Mouse (Mus musculus) hindbrain, embryonic 11.5 days (tissue): ENCODE data around the gene Rpp25l. TPM values are rescaled to one million over a fixed set of nuclear protein-coding genes. Genes with fewer than 3 reads are reported as not detected.

Experiments
- ATAC-seq: fragments of 200-750 bp; cut with Nextera tagmentation; 2 replicates; pipeline ENCODE4 v1.8.0; 2017; ENCODE audit warnings: mild to moderate bottlenecking, moderate TSS enrichment, moderate library complexity; ENCODE audit not compliant: low FRiP score
- DNase-seq: peaks from one replicate; pipeline ENCODE4 v3.0.0-alpha.2; 2015; ENCODE audit warnings: low spot score
- H3K27ac ChIP-seq: fragments of 300-500 bp; sonication (generic); 2 replicates; pipeline ENCODE4 v1.5.1; 2014; ENCODE audit warnings: mild to moderate bottlenecking, low read depth, low read length
- H3K27me3 ChIP-seq: fragments of 300-500 bp; sonication (generic); 2 replicates; pipeline ENCODE4 v1.6.1; 2014; ENCODE audit warnings: mild to moderate bottlenecking, low read length, moderate library complexity, mixed read lengths; ENCODE audit not compliant: control insufficient read depth, insufficient read depth
- H3K36me3 ChIP-seq: fragments of 300-500 bp; sonication (generic); 2 replicates; pipeline ENCODE4 v1.6.1; 2014; ENCODE audit warnings: mild to moderate bottlenecking, low read length, moderate library complexity, mixed read lengths; ENCODE audit not compliant: control insufficient read depth, insufficient read depth
- H3K4me1 ChIP-seq: fragments of 300-500 bp; sonication (generic); replicated peaks from 2 replicates; pipeline ENCODE4 v1.6.1; 2014; ENCODE audit warnings: low read length, mixed read lengths; ENCODE audit not compliant: control insufficient read depth, insufficient read depth
- H3K4me2 ChIP-seq: fragments of 300-500 bp; sonication (generic); replicated peaks from 2 replicates; pipeline ENCODE4 v1.6.1; 2014; ENCODE audit warnings: mild to moderate bottlenecking, low read depth, low read length
- H3K4me3 ChIP-seq: fragments of 300-500 bp; sonication (generic); 2 replicates; pipeline ENCODE4 v1.5.1; 2014; ENCODE audit warnings: low read depth, low read length
- H3K9ac ChIP-seq: fragments of 300-500 bp; sonication (generic); 2 replicates; pipeline ENCODE4 v1.6.1; 2014; ENCODE audit warnings: low read depth, low read length
- H3K9me3 ChIP-seq: fragments of 300-500 bp; sonication (generic); 2 replicates; pipeline ENCODE4 v1.6.1; 2016; ENCODE audit warnings: low read length; ENCODE audit not compliant: control insufficient read depth
- WGBS: fragments of 180-500 bp; shearing (Covaris S2); extraction: QIAGEN DNeasy Blood & Tissue Kit; methylation state at CpG from one replicate; pipeline ENCODE4 v1.1.7; 2014; 5-methylcytosine and 5-hydroxymethylcytosine counted together
- polyA plus RNA-seq: library from polyadenylated mRNA; unstranded; fragments of >200 nt; fragmentation: Nextera tagmentation; extraction: Ambion mirVana; gene quantifications from 2 replicates; pipeline ENCODE4 v1.2.1, GENCODE M21; 2014

Gene Rpp25l
- polyA plus RNA-seq, 1 experiment from 2014 or later: 80.0 TPM

DNA sequence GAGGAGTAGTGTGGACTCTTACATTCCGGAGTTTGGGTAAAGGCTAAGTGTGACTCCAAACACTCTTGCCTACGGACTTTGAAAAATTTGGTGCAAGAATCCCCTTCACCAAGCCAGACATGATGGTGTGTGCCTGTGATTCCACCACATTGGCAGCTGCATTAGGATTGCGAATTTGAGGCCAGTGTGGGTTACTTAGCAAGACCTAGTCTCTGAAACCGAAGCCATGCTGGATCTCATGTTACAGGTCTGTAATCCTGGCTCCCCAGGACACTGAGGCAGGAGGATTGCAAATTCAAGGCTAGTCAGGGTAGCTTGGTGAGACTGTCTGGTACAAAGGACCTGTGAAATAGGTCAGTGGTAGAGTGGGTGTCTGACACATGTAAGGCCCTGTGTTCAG, 45.4 kb upstream of the Rpp25l start:
- Histone ChIP-seq H3K4me3 (no peak overlapping the region), H3K4me2 (no peak overlapping the region), H3K36me3 (no peaks in the 10 kb centered on the region), H3K27ac (no peak overlapping the region), H3K9me3 (no peaks in the 10 kb centered on the region), H3K27me3 (no peaks in the 10 kb centered on the region), H3K9ac (no peak overlapping the region), H3K4me1 (peaks cover 2% of the 10 kb centered on the region; the same call in 1 of the 2 replicates)
- WGBS: 86% methylated on average over 4 of the region's 4 CpGs
- DNase-seq (no peak), ATAC-seq (no peak)

DNA sequence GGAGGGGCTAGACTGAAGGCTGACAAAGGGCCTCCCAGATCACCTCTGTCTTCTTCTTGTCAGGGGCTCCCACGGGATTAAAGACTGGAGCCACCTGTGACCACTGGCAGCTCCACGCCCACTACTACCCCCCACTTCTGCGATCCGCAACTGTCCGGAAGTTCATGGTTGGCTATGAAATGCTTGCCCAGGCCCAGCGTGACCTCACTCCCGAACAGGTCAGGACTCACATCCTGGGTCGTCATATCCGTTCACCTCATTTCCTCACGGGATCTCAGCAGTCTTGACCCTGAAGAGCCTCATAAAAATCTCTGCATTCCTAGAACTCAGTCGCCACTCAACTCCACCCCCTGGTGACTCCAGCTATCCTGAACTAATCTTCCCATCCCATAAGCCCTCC, 44.7 kb upstream of the Rpp25l start:
- WGBS: 81% methylated on average over 11 of the region's 11 CpGs
- no peak overlapping the region for H3K27ac ChIP-seq
- H3K4me3 ChIP-seq: no peak overlapping the region
- DNase-seq (no peak), ATAC-seq (no peak)
- no peaks in the 10 kb centered on the region for H3K9me3 ChIP-seq
- H3K36me3 ChIP-seq: no peaks in the 10 kb centered on the region
- peaks cover 2% of the 10 kb centered on the region; the same call in 1 of the 2 replicates for H3K4me1 ChIP-seq
- H3K4me2 ChIP-seq: no peak overlapping the region
- H3K27me3 ChIP-seq: no peaks in the 10 kb centered on the region
- no peak overlapping the region for H3K9ac ChIP-seq

DNA sequence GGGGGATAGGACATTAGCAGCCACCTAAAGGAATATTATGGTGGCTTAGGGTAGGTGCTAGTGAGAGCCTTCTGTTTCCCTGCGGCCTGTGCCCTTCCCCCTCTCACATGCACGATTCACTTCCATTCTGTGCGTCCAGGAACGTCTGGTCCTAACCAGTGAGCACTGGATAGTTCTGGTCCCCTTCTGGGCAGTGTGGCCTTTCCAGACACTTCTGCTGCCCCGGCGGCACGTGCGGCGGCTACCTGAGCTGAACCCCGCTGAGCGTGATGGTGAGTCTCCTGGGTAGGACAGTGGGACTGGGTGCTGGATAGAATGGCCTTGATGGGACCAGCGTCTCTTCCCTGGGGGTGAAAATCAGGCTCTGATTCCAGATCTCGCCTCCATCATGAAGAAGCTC, 44.0 kb upstream of the Rpp25l start:
- no peaks in the 10 kb centered on the region for H3K36me3 ChIP-seq
- ATAC-seq: no peak
- no peak overlapping the region for H3K9ac ChIP-seq
- H3K4me2 ChIP-seq: no peak overlapping the region
- no peak overlapping the region for H3K27ac ChIP-seq
- no peaks in the 10 kb centered on the region for H3K9me3 ChIP-seq
- H3K4me3 ChIP-seq: no peak overlapping the region
- peaks cover 2% of the 10 kb centered on the region; the same call in 1 of the 2 replicates for H3K4me1 ChIP-seq
- H3K27me3 ChIP-seq: no peaks in the 10 kb centered on the region
- no peak for DNase-seq
- WGBS: 95% methylated on average over 13 of the region's 13 CpGs

DNA sequence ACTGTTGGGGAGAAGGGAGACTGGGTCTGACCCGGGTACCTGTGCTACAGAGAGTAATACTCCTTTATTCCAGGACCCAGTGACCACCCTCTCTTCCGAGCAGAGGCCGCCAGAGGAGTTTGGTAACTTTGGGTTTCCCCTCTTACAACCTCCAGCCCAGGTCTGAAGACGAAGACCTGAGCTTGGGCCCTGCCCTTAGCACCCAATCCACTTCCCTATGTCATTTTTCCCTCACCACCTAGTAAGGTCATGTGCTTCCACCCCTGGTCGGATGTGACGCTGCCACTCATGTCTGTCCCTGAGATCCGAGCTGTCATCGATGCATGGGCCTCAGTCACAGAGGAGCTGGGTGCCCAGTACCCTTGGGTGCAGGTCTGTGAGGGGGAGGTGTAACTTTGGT, 43.1 kb upstream of the Rpp25l start:
- no peaks in the 10 kb centered on the region for H3K27me3 ChIP-seq
- H3K9me3 ChIP-seq: no peaks in the 10 kb centered on the region
- DNase-seq: no peak
- H3K4me2 ChIP-seq: peak overlapping the region; percentile 90
- H3K36me3 ChIP-seq: no peaks in the 10 kb centered on the region
- peaks cover 2% of the 10 kb centered on the region; the same call in 1 of the 2 replicates for H3K4me1 ChIP-seq
- WGBS: 74% methylated on average over 8 of the region's 8 CpGs
- peak overlapping the region; percentile 59; the same call in 1 of the 2 replicates for H3K9ac ChIP-seq
- peak overlapping the region; percentile 68 for H3K4me3 ChIP-seq
- H3K27ac ChIP-seq: no peak overlapping the region
- no peak for ATAC-seq

DNA sequence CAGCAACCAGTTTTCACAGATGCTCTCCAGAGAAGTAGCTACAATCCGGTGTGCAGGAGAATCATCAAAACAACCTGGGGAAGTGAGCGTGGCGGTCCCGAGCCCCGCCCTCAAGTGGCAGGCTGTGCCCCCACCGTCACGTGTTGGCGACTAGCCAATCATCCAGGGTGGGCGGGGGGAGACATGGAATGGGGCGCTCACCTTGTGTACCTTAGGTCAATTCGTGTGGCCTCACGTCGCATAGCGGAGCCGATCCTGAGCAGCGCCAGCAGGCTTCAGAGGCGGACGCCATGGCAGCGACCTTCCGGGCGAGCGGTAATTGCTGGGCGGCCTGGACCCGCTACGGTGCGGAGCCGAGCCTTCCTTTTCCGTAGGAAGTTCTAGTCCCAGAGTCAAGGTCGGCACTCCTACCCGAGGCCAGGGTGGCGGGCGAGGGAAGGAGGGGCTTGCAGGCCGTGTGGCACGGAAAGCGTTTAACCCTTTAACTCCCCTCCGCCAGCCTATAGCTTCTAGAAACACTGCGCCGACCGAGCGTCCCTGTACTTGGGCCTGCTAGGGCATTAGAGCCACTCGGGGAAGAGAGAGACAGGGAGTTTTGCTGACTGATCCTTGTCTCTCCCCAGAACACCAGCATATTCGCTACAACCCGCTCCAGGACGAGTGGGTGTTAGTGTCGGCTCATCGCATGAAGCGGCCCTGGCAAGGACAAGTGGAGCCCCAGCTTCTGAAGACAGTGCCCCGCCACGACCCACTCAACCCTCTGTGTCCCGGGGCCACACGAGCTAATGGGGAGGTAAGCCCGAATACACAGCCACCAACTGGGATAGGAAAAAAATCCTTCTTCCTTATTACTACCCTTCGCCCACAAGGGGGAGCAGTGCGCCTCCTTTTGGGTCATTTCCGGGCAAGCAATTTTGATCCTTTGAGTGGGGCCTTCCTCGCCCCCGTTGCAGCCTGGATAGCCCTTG, 42.3 kb upstream of the Rpp25l start, which contains the start of gene Sigmar1:
Gene Sigmar1 (minus strand): TSS at position 820 of the 968 bp plus-strand sequence.
- Histone ChIP-seq H3K27ac (peak within 1 kb of the TSS; percentile 65), H3K9me3 (no peaks in the 10 kb centered on the region), H3K36me3 (no peaks in the 10 kb centered on the region), H3K4me2 (peak within 1 kb of the TSS; percentile 90), H3K4me1 (peaks cover 2% of the 10 kb centered on the region; the same call in 1 of the 2 replicates), H3K4me3 (peak within 1 kb of the TSS; percentile 68), H3K27me3 (no peaks in the 10 kb centered on the region), H3K9ac (peak within 1 kb of the TSS; percentile 59)
- ATAC-seq (peak; percentile 77), DNase-seq (peak; percentile 90)
- WGBS: under 1% methylated on average over 57 of the region's 57 CpGs

DNA sequence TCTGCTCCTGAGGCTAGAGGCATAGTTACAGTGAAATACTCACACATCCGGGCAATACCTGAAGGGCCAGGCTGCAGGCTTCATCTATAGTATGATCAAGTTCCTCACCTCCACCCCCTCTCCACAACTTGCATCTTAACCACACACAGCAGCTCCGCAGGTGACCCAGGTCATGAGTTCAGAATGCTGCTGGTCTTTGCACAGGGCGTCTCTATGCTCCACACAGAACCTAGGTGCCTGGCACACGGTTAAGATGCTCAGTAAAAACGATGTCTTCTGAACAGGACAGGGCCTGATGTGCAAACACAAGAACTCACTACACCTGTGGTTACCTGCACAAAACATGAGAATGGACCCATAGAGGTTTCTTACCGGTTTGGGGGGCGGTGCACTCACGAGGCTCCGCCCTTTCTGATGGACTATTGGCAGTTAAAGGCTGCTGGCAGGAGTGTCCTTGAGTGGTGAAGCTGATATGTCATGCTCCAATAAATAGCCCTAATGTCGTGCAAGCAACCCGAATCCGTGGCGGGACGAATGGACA, 41.5 kb upstream of the Rpp25l start, which contains the start of gene Galt:
Gene Galt (plus strand): TSS at position 432 of the 541 bp plus-strand sequence.
- H3K4me3 ChIP-seq: peak within 1 kb of the TSS; percentile 68
- H3K27ac ChIP-seq: peak within 1 kb of the TSS; percentile 65
- H3K4me2 ChIP-seq: peak within 1 kb of the TSS; percentile 90
- no peaks in the 10 kb centered on the region for H3K9me3 ChIP-seq
- peak; percentile 56 for ATAC-seq
- H3K9ac ChIP-seq: peak within 1 kb of the TSS; percentile 59
- H3K36me3 ChIP-seq: no peaks in the 10 kb centered on the region
- 17% methylated on average over 14 of the region's 14 CpGs for WGBS
- H3K27me3 ChIP-seq: no peaks in the 10 kb centered on the region
- no peak for DNase-seq
- 0 out of 2 replicates have a peak, but pooled peaks cover 2% of the 10 kb centered on the region for H3K4me1 ChIP-seq

DNA sequence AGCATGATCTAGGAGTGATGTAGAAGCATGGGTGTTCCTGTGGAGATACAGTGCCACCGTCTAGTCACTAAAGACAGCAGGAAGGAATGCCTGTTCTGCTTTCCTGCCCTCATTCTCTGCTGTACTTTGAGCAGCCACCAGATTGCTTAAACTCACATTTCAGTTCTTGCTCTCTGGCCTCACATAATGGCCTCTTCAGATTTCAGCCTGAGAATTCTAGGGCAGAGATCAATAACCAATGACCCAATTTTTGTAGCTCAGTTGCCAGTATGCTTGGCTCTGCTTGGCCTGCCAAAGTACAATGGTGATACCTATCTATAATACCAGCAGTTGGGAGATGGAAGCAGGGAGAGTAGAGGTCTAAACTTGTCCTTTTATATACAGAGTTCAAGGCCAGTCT, 31.7 kb upstream of the Rpp25l start:
- WGBS: 90% methylated on average over 1 of the region's 1 CpGs
- Histone ChIP-seq H3K27me3 (no peaks in the 10 kb centered on the region), H3K4me3 (no peak overlapping the region), H3K36me3 (no peaks in the 10 kb centered on the region), H3K4me2 (no peak overlapping the region), H3K4me1 (no peaks in the 10 kb centered on the region), H3K27ac (no peak overlapping the region), H3K9ac (no peak overlapping the region), H3K9me3 (no peaks in the 10 kb centered on the region; the same call in 1 of the 2 replicates)
- DNase-seq (no peak), ATAC-seq (no peak)

DNA sequence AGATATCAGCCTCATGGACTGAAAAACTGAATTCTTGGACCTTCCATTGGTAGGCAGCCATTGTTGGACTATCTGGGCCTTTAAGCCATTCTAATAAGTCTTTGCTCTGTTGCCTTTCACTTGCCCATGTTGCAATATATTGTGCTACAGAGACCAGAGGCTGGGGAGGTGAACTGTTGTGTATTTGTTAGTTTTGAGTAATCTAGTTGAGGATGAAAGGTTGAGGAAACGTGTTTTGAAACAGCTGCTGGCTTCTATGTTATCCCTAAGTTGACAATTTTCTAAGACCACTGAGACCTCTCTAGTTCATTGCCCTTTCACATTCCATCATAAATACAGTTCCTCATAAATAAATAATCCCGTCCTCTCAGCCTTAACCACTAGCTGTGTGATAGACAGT, 30.8 kb upstream of the Rpp25l start:
- H3K27me3 ChIP-seq: no peaks in the 10 kb centered on the region
- no peak overlapping the region for H3K4me2 ChIP-seq
- 67% methylated on average over 2 of the region's 2 CpGs for WGBS
- no peaks in the 10 kb centered on the region; the same call in 1 of the 2 replicates for H3K9me3 ChIP-seq
- H3K27ac ChIP-seq: no peak overlapping the region
- ATAC-seq: no peak
- H3K36me3 ChIP-seq: no peaks in the 10 kb centered on the region
- H3K9ac ChIP-seq: no peak overlapping the region
- H3K4me3 ChIP-seq: no peak overlapping the region
- no peaks in the 10 kb centered on the region for H3K4me1 ChIP-seq
- no peak for DNase-seq
